Mouse (Mus musculus) limb, embryonic 11.5 days (tissue): ENCODE data around the gene Mcm2. TPM values are rescaled to one million over a fixed set of nuclear protein-coding genes. Genes with fewer than 3 reads are reported as not detected.
A peak's percentile ranks its signal among the peaks of the same experiment; 100 is the strongest.

ENCODE experiments used
- ATAC-seq: fragments of 200-750 bp; cut with Nextera tagmentation; 2 replicates; pipeline ENCODE4 v1.8.0; 2017; ENCODE audit warnings: low read depth; ENCODE audit not compliant: insufficient number of reproducible peaks, low FRiP score, low TSS enrichment
- DNase-seq: peaks from one replicate; pipeline ENCODE4 v3.0.0-alpha.2; 2015; ENCODE audit warnings: low spot score
- H3K27ac ChIP-seq: fragments of 300-500 bp; sonication (generic); replicated peaks from 2 replicates; pipeline ENCODE4 v1.5.1; 2014; ENCODE audit warnings: low read depth, mild to moderate bottlenecking, low read length
- H3K27me3 ChIP-seq: fragments of 300-500 bp; sonication (generic); 2 replicates; pipeline ENCODE4 v1.6.1; 2014; ENCODE audit warnings: mild to moderate bottlenecking, low read length, mixed read lengths; ENCODE audit not compliant: control insufficient read depth, insufficient read depth
- H3K36me3 ChIP-seq: fragments of 300-500 bp; sonication (generic); 2 replicates; pipeline ENCODE4 v1.6.1; 2014; ENCODE audit warnings: mild to moderate bottlenecking, low read length, moderate library complexity, mixed read lengths; ENCODE audit not compliant: control insufficient read depth, insufficient read depth
- H3K4me1 ChIP-seq: fragments of 300-500 bp; sonication (generic); 2 replicates; pipeline ENCODE4 v1.6.1; 2014; ENCODE audit warnings: low read length, mixed read lengths; ENCODE audit not compliant: control insufficient read depth, insufficient read depth
- H3K4me2 ChIP-seq: fragments of 300-500 bp; sonication (generic); 2 replicates; pipeline ENCODE4 v1.6.1; 2014; ENCODE audit warnings: low read depth, mild to moderate bottlenecking, moderate library complexity; ENCODE audit not compliant: severe bottlenecking
- H3K4me3 ChIP-seq: fragments of 300-500 bp; sonication (generic); 2 replicates; pipeline ENCODE4 v1.5.1; 2014; ENCODE audit warnings: low read depth, low read length
- H3K9ac ChIP-seq: fragments of 300-500 bp; sonication (generic); 2 replicates; pipeline ENCODE4 v1.6.1; 2014; ENCODE audit warnings: mild to moderate bottlenecking, low read length
- H3K9me3 ChIP-seq: fragments of 300-500 bp; sonication (generic); 2 replicates; pipeline ENCODE4 v1.6.1; 2016; ENCODE audit warnings: low read length; ENCODE audit not compliant: control insufficient read depth
- WGBS: fragments of 180-500 bp; shearing (Covaris S2); extraction: QIAGEN DNeasy Blood & Tissue Kit; methylation state at CpG from one replicate; pipeline ENCODE4 v1.1.7; 2014; 5-methylcytosine and 5-hydroxymethylcytosine counted together
- polyA plus RNA-seq: library from polyadenylated mRNA; unstranded; fragments of >200 nt; fragmentation: Nextera tagmentation; extraction: Ambion mirVana; gene quantifications from 2 replicates; pipeline ENCODE4 v1.2.1, GENCODE M21; 2014

The Mcm2 gene
- polyA plus RNA-seq, 1 experiment from 2014 or later: 228 TPM

- 68% methylated on average over 5 of the region's 5 CpGs for WGBS
- DNase-seq: no peak
- ATAC-seq: no peak
- no peak overlapping the region for H3K4me3 ChIP-seq
- H3K27me3 ChIP-seq: no peaks in the 10 kb centered on the region
- no peaks in the 10 kb centered on the region for H3K36me3 ChIP-seq
- peaks cover 4% of the 10 kb centered on the region for H3K4me1 ChIP-seq
- H3K9me3 ChIP-seq: no peaks in the 10 kb centered on the region
- no peak overlapping the region for H3K27ac ChIP-seq
- H3K9ac ChIP-seq: no peak overlapping the region
- H3K4me2 ChIP-seq: no peak overlapping the region
These were observed 40.1 kb upstream of the Mcm2 start for GRCm38 (mm10) chr6:88938664-88939055.

GRCm38 (mm10) chr6:88937971-88938663 lies 39.5 kb upstream of the Mcm2 start:
- no peaks in the 10 kb centered on the region for H3K9me3 ChIP-seq
- no peak overlapping the region for H3K27ac ChIP-seq
- H3K27me3 ChIP-seq: no peaks in the 10 kb centered on the region
- ATAC-seq: no peak
- H3K4me2 ChIP-seq: no peak overlapping the region
- no peak for DNase-seq
- H3K9ac ChIP-seq: no peak overlapping the region
- no peak overlapping the region for H3K4me3 ChIP-seq
- peaks cover 4% of the 10 kb centered on the region for H3K4me1 ChIP-seq
- WGBS: 33% methylated on average over 4 of the region's 4 CpGs
- no peaks in the 10 kb centered on the region for H3K36me3 ChIP-seq

- 35% methylated on average over 4 of the region's 4 CpGs for WGBS
- ATAC-seq (no peak), DNase-seq (no peak)
- Histone ChIP-seq H3K4me2 (no peak overlapping the region), H3K9ac (no peak overlapping the region), H3K4me3 (no peak overlapping the region), H3K9me3 (no peaks in the 10 kb centered on the region), H3K36me3 (no peaks in the 10 kb centered on the region), H3K27ac (no peak overlapping the region), H3K4me1 (peaks cover 4% of the 10 kb centered on the region), H3K27me3 (no peaks in the 10 kb centered on the region)
These were observed 38.6 kb upstream of the Mcm2 start for GRCm38 (mm10) chr6:88937214-88937549.

- H3K9me3 ChIP-seq: no peaks in the 10 kb centered on the region
- WGBS: 62% methylated on average over 13 of the region's 13 CpGs
- H3K27me3 ChIP-seq: no peaks in the 10 kb centered on the region
- no peaks in the 10 kb centered on the region for H3K36me3 ChIP-seq
- no peak for ATAC-seq
- no peak overlapping the region for H3K27ac ChIP-seq
- no peak overlapping the region for H3K4me2 ChIP-seq
- peaks cover 4% of the 10 kb centered on the region for H3K4me1 ChIP-seq
- no peak overlapping the region for H3K9ac ChIP-seq
- no peak overlapping the region for H3K4me3 ChIP-seq
- DNase-seq: no peak
These were observed 38.0 kb upstream of the Mcm2 start for GRCm38 (mm10) chr6:88936342-88937213.

GRCm38 (mm10) chr6:88935735-88936276 lies 37.2 kb upstream of the Mcm2 start:
- DNase-seq: peak; percentile 62
- H3K27ac ChIP-seq: no peak overlapping the region
- 17% methylated on average over 4 of the region's 4 CpGs for WGBS

GRCm38 (mm10) chr6:88934816-88935215 lies 36.2 kb upstream of the Mcm2 start:
- DNase-seq: no peak
- Histone ChIP-seq H3K4me2 (no peak overlapping the region), H3K27me3 (no peaks in the 10 kb centered on the region), H3K9ac (no peak overlapping the region), H3K27ac (no peak overlapping the region), H3K4me3 (no peak overlapping the region), H3K4me1 (peaks cover 4% of the 10 kb centered on the region), H3K9me3 (no peaks in the 10 kb centered on the region), H3K36me3 (no peaks in the 10 kb centered on the region)
- ATAC-seq: no peak
- 30% methylated on average over 4 of the region's 4 CpGs for WGBS

More at GRCm38 (mm10) chr6:88935735-88936276, 37.2 kb upstream of the Mcm2 start:
- no peak overlapping the region for H3K4me2 ChIP-seq
- no peak overlapping the region for H3K4me3 ChIP-seq
- no peak overlapping the region for H3K9ac ChIP-seq
- H3K4me1 ChIP-seq: peaks cover 4% of the 10 kb centered on the region
- H3K9me3 ChIP-seq: no peaks in the 10 kb centered on the region
- H3K36me3 ChIP-seq: no peaks in the 10 kb centered on the region
- no peak for ATAC-seq
- H3K27me3 ChIP-seq: no peaks in the 10 kb centered on the region

GRCm38 (mm10) chr6:88934132-88934531 lies 35.6 kb upstream of the Mcm2 start:
- Histone ChIP-seq H3K36me3 (no peaks in the 10 kb centered on the region), H3K4me1 (peaks cover 4% of the 10 kb centered on the region), H3K27me3 (no peaks in the 10 kb centered on the region), H3K4me2 (no peak overlapping the region), H3K9me3 (no peaks in the 10 kb centered on the region), H3K4me3 (no peak overlapping the region), H3K9ac (no peak overlapping the region), H3K27ac (no peak overlapping the region)
- WGBS: 73% methylated on average over 4 of the region's 4 CpGs
- no peak for ATAC-seq
- no peak for DNase-seq

- no peak overlapping the region for H3K4me3 ChIP-seq
- no peaks in the 10 kb centered on the region for H3K9me3 ChIP-seq
- H3K4me1 ChIP-seq: no peaks in the 10 kb centered on the region
- no peak overlapping the region for H3K27ac ChIP-seq
- H3K36me3 ChIP-seq: no peaks in the 10 kb centered on the region
- H3K4me2 ChIP-seq: no peak overlapping the region
- no peak for ATAC-seq
- no peaks in the 10 kb centered on the region for H3K27me3 ChIP-seq
- DNase-seq: no peak
- H3K9ac ChIP-seq: no peak overlapping the region
- WGBS: 78% methylated on average over 2 of the region's 2 CpGs
These were observed 32.9 kb upstream of the Mcm2 start for GRCm38 (mm10) chr6:88931449-88931848.
